Mouse (Mus musculus) retina, embryonic 14.5 days (tissue): ENCODE measurements around the gene Zfp709.
"Not testable (repeated sequence)": the region's sequence is repeated elsewhere in the genome, so short reads cannot be mapped to it uniquely, and the experiment has no call there.

ENCODE experiments used
- DNase-seq: peaks from one replicate; pipeline ENCODE4 v3.0.0-alpha.2; 2015; ENCODE audit warnings: low spot score

Gene Zfp709

DNA sequence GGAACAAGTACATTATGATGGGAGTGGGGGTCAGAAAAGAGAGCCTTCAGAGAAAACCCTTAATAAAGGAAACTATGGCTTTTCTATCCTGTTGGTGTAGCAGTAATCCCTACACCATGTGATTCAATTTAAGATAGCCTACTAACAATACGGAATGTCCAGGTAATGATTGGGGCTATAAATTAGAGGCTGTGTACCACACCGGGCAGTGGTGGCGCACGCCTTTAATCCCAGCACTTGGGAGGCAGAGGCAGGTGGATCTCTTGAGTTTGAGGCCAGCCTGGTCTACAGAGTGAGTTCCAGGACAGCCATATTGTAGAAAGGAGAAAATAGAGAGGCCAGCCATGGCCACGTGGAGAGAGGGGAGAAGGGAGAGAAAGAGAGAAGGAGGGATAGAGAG, 44.0 kb downstream of the Zfp709 start:
- no peak for DNase-seq

DNA sequence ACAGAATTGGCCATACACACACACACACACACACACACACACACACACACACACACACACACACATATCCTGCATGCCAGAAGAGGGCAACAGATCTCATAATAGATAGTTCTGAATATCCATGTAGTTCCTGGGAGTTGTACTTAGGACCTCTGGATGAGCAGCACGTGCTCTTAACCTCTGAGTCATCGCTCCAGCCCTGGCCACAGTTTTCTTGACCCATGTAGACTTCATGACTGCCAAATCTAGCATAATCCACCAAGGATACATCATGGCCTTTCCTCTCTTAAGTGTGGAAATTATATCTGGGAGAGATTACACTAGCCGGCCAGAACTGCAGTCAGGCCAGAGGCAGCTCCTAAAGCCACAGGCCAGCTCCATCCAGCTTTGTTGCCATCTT, 44.7 kb downstream of the Zfp709 start:
- no peak for DNase-seq

GRCm38 (mm10) chr8:71927779-71928178, 46.0 kb downstream of the Zfp709 start:
- DNase-seq = no peak

GRCm38 (mm10) chr8:71938037-71938436, 56.2 kb downstream of the Zfp709 start:
- DNase-seq = not testable (repeated sequence)

DNA sequence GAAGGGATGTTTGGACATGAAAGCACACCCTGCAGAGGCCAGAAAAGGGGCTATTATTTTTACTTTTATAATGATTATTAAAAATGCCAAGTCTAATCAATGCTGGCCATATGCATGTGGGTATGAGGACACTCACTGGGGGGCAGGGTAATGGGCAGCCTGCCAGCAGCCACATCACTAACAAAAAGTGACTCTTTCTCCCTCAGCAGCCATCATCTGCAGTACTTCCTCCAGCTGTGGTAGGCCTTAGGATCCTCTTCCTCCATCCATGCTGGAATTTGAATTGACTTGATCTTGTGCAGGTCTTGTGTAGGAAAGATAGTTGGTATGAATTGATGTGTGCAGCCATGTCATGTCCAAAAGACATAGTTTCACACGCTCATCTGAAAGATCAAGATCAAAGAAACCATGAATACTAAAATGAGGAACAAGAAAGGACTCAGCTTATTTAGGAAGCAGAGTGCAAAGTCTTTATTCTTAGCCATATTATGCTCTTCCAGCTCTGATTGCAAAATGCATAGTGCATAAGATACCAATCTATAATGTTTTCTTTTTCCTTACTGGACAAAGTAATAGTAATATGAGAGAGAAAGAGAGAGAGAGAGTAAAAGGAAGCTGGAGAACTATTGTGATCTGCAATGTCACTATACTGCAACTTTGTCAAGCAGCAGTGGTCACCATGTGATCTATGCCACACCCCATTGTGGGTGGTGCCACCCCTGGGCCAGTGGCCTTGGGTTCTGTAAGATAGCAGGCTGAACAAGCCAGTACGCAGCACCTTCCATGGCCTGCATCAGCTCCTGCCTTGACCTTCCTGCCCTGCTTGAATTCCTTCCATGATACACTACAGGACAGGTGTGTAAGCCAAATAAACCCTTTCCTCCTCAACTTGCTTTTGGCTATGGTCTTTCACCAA, 58.7 kb downstream of the Zfp709 start:
- no peak for DNase-seq

DNA sequence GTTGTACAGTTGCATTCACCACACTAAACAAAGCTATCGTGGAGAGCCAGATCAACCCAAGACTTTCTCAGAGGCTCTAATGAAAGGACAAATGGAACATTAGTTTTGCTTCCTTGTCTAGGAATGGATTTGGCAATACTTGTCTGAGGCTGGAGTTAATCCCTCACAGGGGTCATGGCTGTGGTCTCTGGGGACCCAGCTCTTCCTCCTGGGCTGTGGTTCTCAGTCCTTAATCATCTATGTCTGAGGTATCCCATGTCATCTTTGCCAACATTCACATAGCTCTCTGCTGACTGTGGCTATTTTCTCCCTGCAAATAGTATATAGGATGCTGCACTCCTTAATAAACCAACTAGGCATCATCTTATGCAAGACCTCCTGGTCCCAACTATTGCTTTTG, 60.0 kb downstream of the Zfp709 start:
- DNase-seq = no peak
